Mouse (Mus musculus): Measurements from ENCODE around the gene Vav1. TPM values are rescaled to one million over a fixed set of nuclear protein-coding genes. Genes with fewer than 3 reads are reported as not detected.

The Vav1 gene
- polyA plus RNA-seq, 1 experiment from 2014 or later: 14.1 TPM

GRCm38 (mm10) chr17:57250461-57251160, 28.3 kb upstream of the Vav1 start:
- Histone ChIP-seq H3K9me3 (ENCODE audit: low read length) (no peaks in the 10 kb centered on the region), H3K36me3 (replicated peaks; ENCODE audit: insufficient read depth, low read length) (peaks cover 18% of the 10 kb centered on the region), H3K4me1 (ENCODE audit: insufficient read depth) (peaks cover 27% of the 10 kb centered on the region), H3K4me3 (ENCODE audit: low read depth, low read length) (peak overlapping the region; percentile 90), H3K4me2 (ENCODE audit: low read depth, low read length) (peak overlapping the region; percentile 98), H3K27me3 (ENCODE audit: insufficient read depth, low read length) (no peaks in the 10 kb centered on the region), H3K27ac (ENCODE audit: low read depth) (no peak overlapping the region), H3K9ac (replicated peaks) (peak overlapping the region; percentile 17)
- DNase-seq (peak; percentile 42), ATAC-seq (no peak)
- 6% methylated on average over 33 of the region's 33 CpGs for WGBS (ENCODE audit: insufficient replicate concordance)
- TF ChIP-seq CTCF (IDR thresholded peaks at IDR 0.05; ENCODE audit: low read depth) (no peak), EP300 (IDR thresholded peaks at IDR 0.05; ENCODE audit: low read depth) (no peak)

DNA sequence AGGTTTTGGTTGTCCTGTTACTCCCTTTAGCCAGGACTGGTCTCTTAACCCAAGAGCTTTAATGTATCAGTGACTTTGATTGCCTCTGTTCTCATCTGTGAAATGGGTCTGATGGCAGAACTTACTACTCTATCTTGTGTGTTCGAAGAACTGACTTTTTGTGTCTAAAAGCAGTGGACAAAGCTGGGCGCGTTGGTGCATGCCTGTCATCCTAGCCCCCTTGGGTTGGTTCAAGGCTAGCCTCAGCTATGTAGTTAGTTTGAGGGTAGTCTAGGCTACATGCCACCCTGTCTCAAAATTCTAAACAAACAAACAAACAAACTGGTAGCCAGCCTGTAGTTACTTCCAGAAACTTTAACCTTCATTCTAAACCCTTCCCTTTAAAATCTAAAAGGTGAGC, 27.5 kb upstream of the Vav1 start:
- TF ChIP-seq CTCF (IDR thresholded peaks at IDR 0.05; ENCODE audit: low read depth): no peak
- TF ChIP-seq EP300 (IDR thresholded peaks at IDR 0.05; ENCODE audit: low read depth): no peak
- 88% methylated on average over 3 of the region's 3 CpGs for WGBS (ENCODE audit: insufficient replicate concordance)
- no peaks in the 10 kb centered on the region for H3K27me3 ChIP-seq (ENCODE audit: insufficient read depth, low read length)
- H3K4me2 ChIP-seq (ENCODE audit: low read depth, low read length): no peak overlapping the region
- H3K27ac ChIP-seq (ENCODE audit: low read depth): no peak overlapping the region
- peaks cover 22% of the 10 kb centered on the region for H3K36me3 ChIP-seq (replicated peaks; ENCODE audit: insufficient read depth, low read length)
- H3K9ac ChIP-seq (replicated peaks): no peak overlapping the region
- no peak overlapping the region for H3K4me3 ChIP-seq (ENCODE audit: low read depth, low read length)
- ATAC-seq (no peak), DNase-seq (no peak)
- no peaks in the 10 kb centered on the region for H3K9me3 ChIP-seq (ENCODE audit: low read length)
- H3K4me1 ChIP-seq (ENCODE audit: insufficient read depth): peaks cover 21% of the 10 kb centered on the region

GRCm38 (mm10) chr17:57253306-57253705, 25.6 kb upstream of the Vav1 start:
- Histone ChIP-seq H3K27ac (ENCODE audit: low read depth) (no peak overlapping the region), H3K9ac (replicated peaks) (no peak overlapping the region), H3K27me3 (ENCODE audit: insufficient read depth, low read length) (no peaks in the 10 kb centered on the region), H3K36me3 (replicated peaks; ENCODE audit: insufficient read depth, low read length) (peaks cover 28% of the 10 kb centered on the region), H3K9me3 (ENCODE audit: low read length) (no peaks in the 10 kb centered on the region), H3K4me1 (ENCODE audit: insufficient read depth) (peaks cover 17% of the 10 kb centered on the region), H3K4me3 (ENCODE audit: low read depth, low read length) (no peak overlapping the region), H3K4me2 (ENCODE audit: low read depth, low read length) (no peak overlapping the region)
- WGBS (ENCODE audit: insufficient replicate concordance): 64% methylated on average over 6 of the region's 6 CpGs
- DNase-seq (no peak), ATAC-seq (no peak)
- TF ChIP-seq CTCF (IDR thresholded peaks at IDR 0.05; ENCODE audit: low read depth): no peak
- no peak for TF ChIP-seq EP300 (IDR thresholded peaks at IDR 0.05; ENCODE audit: low read depth)

- H3K4me2 ChIP-seq (ENCODE audit: low read depth, low read length): no peak overlapping the region
- 82% methylated on average over 14 of the region's 14 CpGs for WGBS (ENCODE audit: insufficient replicate concordance)
- H3K36me3 ChIP-seq (replicated peaks; ENCODE audit: insufficient read depth, low read length): peaks cover 38% of the 10 kb centered on the region
- no peaks in the 10 kb centered on the region for H3K27me3 ChIP-seq (ENCODE audit: insufficient read depth, low read length)
- TF ChIP-seq CTCF (IDR thresholded peaks at IDR 0.05; ENCODE audit: low read depth) (no peak), EP300 (IDR thresholded peaks at IDR 0.05; ENCODE audit: low read depth) (no peak)
- H3K9ac ChIP-seq (replicated peaks): no peak overlapping the region
- no peaks in the 10 kb centered on the region for H3K4me1 ChIP-seq (ENCODE audit: insufficient read depth)
- no peaks in the 10 kb centered on the region for H3K9me3 ChIP-seq (ENCODE audit: low read length)
- ATAC-seq (no peak), DNase-seq (no peak)
- no peak overlapping the region for H3K27ac ChIP-seq (ENCODE audit: low read depth)
- H3K4me3 ChIP-seq (ENCODE audit: low read depth, low read length): no peak overlapping the region
These were observed 23.5 kb upstream of the Vav1 start for GRCm38 (mm10) chr17:57255354-57255753.

DNA sequence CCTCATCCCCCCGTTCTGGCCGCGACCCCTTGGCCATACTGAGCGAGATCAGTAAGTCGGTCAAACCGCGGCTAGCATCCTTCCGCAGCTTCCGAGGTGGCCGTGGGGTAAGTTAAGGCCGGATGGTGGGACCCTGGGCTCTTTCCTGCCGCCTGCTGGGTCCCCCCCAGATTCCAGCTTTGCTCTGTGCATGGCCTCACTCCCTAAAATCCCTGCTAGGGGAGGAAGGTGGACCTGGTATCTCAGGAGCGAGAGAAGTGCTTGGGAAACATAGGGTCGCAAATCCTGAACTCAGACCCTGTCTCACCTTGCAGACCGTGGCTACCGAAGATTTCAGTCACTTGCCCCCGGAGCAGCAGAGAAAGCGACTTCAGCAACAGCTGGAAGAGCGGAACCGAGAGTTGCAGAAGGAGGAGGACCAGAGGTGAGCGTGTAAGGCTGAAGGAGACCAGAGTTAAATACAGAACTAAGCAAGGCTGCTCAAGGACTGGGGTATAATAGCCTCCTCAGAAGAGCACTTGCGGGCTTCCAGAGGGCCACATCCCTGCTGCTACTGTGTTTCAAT, 21.9 kb upstream of the Vav1 start:
- Histone ChIP-seq H3K9me3 (ENCODE audit: low read length) (no peaks in the 10 kb centered on the region), H3K4me1 (ENCODE audit: insufficient read depth) (no peaks in the 10 kb centered on the region), H3K4me3 (ENCODE audit: low read depth, low read length) (no peak overlapping the region), H3K36me3 (replicated peaks; ENCODE audit: insufficient read depth, low read length) (peaks cover 47% of the 10 kb centered on the region), H3K27ac (ENCODE audit: low read depth) (no peak overlapping the region), H3K4me2 (ENCODE audit: low read depth, low read length) (no peak overlapping the region), H3K27me3 (ENCODE audit: insufficient read depth, low read length) (no peaks in the 10 kb centered on the region), H3K9ac (replicated peaks) (no peak overlapping the region)
- no peak for ATAC-seq
- TF ChIP-seq EP300 (IDR thresholded peaks at IDR 0.05; ENCODE audit: low read depth) (no peak), CTCF (IDR thresholded peaks at IDR 0.05; ENCODE audit: low read depth) (no peak)
- DNase-seq: no peak
- WGBS (ENCODE audit: insufficient replicate concordance): 91% methylated on average over 22 of the region's 22 CpGs

- no peak for DNase-seq
- H3K27ac ChIP-seq (ENCODE audit: low read depth): no peak overlapping the region
- 79% methylated on average over 3 of the region's 3 CpGs for WGBS (ENCODE audit: insufficient replicate concordance)
These were observed 20.7 kb upstream of the Vav1 start for GRCm38 (mm10) chr17:57258191-57258590.

More at GRCm38 (mm10) chr17:57258191-57258590, 20.7 kb upstream of the Vav1 start:
- ATAC-seq: no peak
- no peak overlapping the region for H3K9ac ChIP-seq (replicated peaks)
- no peak overlapping the region for H3K4me2 ChIP-seq (ENCODE audit: low read depth, low read length)
- no peak overlapping the region for H3K4me3 ChIP-seq (ENCODE audit: low read depth, low read length)
- no peaks in the 10 kb centered on the region for H3K4me1 ChIP-seq (ENCODE audit: insufficient read depth)
- H3K27me3 ChIP-seq (ENCODE audit: insufficient read depth, low read length): no peaks in the 10 kb centered on the region
- TF ChIP-seq CTCF (IDR thresholded peaks at IDR 0.05; ENCODE audit: low read depth) (no peak), EP300 (IDR thresholded peaks at IDR 0.05; ENCODE audit: low read depth) (no peak)
- H3K36me3 ChIP-seq (replicated peaks; ENCODE audit: insufficient read depth, low read length): peaks cover 57% of the 10 kb centered on the region
- no peaks in the 10 kb centered on the region for H3K9me3 ChIP-seq (ENCODE audit: low read length)
